Mouse (Mus musculus) gastrocnemius, adult 8-10 months (tissue): ENCODE measurements around the gene Snx10. TPM values are rescaled to one million over a fixed set of nuclear protein-coding genes. Genes with fewer than 3 reads are reported as not detected.

ENCODE experiments used
- DNase-seq, 2 experiments: peaks; one replicate each; pipeline ENCODE4 v3.0.0; 2022; ENCODE audit warnings: low spot score in 2 of 2
- total RNA-seq, 4 experiments: library from RNA; stranded (reverse); gene quantifications; 2 replicates each; pipeline ENCODE4 v1.2.4; 2022

Gene Snx10
- total RNA-seq, 4 experiments from 2014 or later: 6.1 to 11.6 (median 7.5) TPM

DNA sequence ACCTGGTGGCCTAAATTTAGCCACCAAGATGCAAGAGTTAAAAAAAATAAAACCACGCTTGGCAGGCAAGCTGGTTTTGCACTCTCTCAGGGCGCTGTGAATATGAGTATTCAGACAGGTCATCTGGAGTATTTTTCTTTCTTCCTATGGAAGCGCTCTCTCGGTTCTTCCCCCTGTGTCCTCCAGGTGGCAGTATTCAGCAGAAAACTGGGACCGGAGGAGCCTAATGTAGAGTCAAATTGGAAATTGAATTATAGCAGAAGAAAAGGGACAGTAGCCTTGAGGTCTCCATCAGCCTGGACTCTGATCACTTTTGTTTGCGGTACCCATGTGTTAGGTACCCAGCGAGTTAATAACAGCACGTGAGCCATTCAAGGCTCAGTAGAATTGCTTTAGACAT, 62.3 kb downstream of the Snx10 start:
- peak in 1 of 2 experiments; percentile 36 for DNase-seq

- no peak for DNase-seq
Measured at GRCm38 (mm10) chr6:51587266-51587665, 63.6 kb downstream of the Snx10 start.

GRCm38 (mm10) chr6:51591264-51591663, 67.6 kb downstream of the Snx10 start:
- DNase-seq: no peak

GRCm38 (mm10) chr6:51591844-51592243, 68.1 kb downstream of the Snx10 start:
- no peak for DNase-seq

GRCm38 (mm10) chr6:51592356-51593115, 68.8 kb downstream of the Snx10 start:
- DNase-seq: peak; percentile 40 to 59

DNA sequence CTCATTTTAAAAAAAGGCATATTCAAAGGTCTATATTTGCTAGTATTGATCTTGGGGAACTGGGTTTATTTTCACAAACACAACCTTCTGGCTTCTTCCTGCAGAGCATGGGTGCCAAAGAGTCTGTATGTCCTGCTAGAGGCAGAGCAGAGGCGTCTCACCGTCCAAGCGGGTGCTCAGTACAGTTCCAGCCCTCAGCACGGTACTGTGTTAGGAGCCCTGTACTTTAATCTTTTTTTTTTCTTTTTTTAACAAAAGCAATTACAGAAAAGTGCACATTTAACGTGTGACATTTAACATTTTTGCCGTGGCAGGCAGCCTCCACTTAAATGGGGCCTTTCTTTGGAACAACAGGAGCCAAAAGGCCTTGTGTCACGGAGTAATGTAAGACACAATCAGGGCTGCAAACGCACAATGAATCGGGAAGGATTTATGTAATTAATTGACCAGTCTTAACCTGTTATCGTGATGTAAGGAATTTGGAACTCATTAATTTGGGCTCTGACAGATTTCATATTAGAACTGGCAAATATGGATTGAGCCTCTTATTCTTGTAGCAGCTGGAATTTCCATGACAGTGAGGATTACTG, 69.8 kb downstream of the Snx10 start:
- DNase-seq: no peak

- DNase-seq: no peak
Measured at GRCm38 (mm10) chr6:51594516-51594915, 70.8 kb downstream of the Snx10 start.

- no peak for DNase-seq
Measured at GRCm38 (mm10) chr6:51598058-51598457, 74.4 kb downstream of the Snx10 start.

- DNase-seq: no peak
Measured at GRCm38 (mm10) chr6:51600412-51600811, 76.7 kb downstream of the Snx10 start.

DNA sequence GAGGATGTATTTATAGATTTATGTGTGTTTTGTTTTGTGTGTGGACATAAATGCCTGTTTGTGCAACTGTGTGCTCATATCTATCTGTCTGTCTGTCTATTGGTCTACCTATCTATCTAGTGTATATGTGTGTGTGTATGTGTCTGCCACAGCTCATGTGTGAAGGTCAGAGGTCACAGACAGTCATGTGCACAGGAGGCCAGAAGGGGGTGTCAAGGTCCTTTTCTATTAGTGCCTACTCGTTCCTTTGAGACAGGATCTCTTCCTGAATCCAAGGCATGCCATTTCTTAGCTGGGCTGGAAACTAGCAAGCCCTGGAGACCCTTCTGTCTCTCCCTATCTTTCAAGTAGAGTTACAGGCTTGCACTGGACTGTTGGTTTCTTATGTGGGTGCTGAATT, 78.6 kb downstream of the Snx10 start:
- DNase-seq: no peak

GRCm38 (mm10) chr6:51603691-51604090, 80.0 kb downstream of the Snx10 start:
- no peak for DNase-seq

GRCm38 (mm10) chr6:51606245-51606644, 82.5 kb downstream of the Snx10 start:
- no peak for DNase-seq

- DNase-seq: no peak
Measured at GRCm38 (mm10) chr6:51606803-51607202, 83.1 kb downstream of the Snx10 start.

- no peak for DNase-seq
Measured at GRCm38 (mm10) chr6:51611621-51612020, 87.9 kb downstream of the Snx10 start.

GRCm38 (mm10) chr6:51612371-51613051, 88.8 kb downstream of the Snx10 start:
- DNase-seq: no peak

- DNase-seq: no peak
Measured at GRCm38 (mm10) chr6:51613661-51614060, 90.0 kb downstream of the Snx10 start.

DNA sequence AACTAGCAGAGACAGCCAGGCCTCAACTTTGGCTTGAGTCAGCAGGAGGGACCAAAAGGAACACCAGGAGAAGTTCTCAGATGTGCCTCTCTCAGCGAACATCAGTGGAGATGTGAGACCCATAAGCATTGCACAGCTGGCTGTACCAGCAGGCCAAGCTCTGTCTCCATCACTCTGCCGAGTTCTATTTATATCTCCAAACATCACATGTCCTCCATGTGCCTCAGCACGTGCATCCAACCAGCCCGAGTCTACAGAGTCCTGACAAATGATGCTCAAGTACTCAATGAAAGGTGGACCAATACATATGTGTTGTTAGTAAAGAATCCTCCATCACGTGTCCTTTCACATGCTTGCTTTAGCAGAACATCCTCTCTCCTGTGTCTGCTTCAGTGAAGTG, 103.1 kb downstream of the Snx10 start:
- DNase-seq: no peak

GRCm38 (mm10) chr6:51629671-51630070, 106.0 kb downstream of the Snx10 start:
- DNase-seq: no peak

DNA sequence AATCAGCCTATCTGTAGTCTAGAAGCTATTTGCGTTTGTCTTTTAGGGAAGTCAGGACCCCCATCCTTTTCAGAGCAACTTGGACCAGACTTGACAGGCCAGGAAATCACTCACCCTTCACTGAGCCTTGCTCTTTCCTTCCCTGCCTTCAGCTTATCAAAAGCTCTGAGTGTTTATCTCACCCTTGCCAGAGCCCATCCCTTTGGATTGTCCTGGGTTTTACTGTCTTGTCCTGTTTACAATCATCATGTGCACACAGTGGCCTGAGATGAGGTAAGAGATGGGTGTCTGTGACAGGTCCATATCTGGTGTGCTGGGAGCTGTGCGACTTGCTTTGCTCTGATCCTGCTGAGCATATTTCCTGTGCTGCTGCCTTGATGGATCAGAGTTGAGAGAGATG, 106.5 kb downstream of the Snx10 start:
- DNase-seq: no peak

DNA sequence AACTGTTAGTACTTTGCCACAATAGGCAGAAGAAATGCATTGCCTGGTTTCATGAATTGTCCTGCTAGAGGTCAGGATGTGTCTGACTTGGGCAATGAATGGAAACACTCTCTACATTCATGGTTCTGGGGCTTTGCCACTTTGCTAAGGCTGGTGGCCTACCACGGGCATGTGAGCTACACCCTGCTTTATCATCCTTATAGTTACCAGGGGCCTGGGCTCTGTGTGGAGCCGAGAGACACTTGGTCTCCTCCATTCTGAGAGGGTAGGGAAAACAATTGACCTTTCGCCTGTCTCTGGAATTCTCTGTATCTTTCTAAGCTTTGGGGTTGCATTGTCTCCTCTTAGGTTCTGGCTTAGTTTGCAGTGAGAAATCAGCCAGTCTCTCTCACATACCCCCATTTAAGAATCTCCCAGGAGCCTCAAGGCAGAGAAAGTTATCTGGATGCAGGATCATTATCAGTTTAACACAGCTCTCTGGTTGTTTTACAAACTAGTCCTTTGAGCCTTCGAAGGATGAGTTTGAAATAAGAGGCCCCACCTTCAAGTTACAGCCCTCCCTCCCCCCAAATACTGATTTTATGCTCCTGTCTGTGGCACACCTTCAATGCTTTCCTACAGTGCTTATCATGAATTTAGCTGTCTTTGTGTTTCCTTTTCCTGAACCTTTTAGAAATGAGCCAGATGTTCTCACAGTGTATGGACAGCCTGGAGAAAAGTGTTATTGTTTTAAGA, 109.4 kb downstream of the Snx10 start:
- DNase-seq: no peak

DNA sequence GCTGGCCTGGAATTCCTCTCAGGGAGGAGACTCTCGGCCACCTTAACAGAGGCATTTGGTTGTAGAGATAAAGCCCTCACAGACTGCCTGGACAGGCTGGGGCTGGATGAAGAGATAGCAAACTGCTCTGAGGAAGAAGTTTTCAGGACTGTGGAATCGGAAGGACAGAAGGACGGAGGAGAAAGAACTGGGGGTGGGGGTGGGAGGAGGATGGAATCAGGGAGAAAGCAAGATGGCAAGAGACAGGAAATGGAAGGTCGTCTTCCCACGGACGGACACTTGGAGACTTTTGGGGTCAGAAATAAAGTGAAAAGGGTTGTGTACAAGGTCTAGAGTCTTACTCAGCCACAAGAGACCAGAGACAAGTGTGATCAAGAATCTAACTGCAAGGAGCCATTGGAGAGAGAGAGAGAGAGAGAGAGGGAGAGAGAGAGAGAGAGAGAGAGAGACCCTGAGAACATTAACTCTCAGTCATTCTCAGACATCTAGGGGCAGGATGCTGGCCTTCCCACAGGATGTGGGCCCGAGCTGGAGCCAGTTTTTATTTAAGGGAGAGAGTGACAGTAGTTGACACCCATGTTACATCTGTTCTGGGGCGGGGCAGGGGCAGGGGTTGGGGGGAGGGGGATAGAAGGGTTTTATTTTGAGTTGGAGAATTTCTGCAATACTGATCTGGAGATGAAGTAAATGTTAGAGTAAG, 110.1 kb downstream of the Snx10 start:
- no peak for DNase-seq
